Comparison of ENCODE assay signal across 11 mouse cellular contexts in genomic region chr14:121713166-121713829, GRCm38 (mm10).
DNase-seq lines count a peak whose midpoint lies in the region; ATAC-seq and TF ChIP-seq lines count a peak whose summit lies in the region.
"Had no signal": no experiment of that assay in that cellular context is flagged by ENCODE, and none has a peak within 500 bp of the region (broad histone marks: within the 10 kb centered on the region; RNA-seq: fewer than 3 reads in every experiment).

No protein-coding gene starts in this region.

- H3K36me3 ChIP-seq in lung, embryonic 16.5 days (ENCODE audit: control insufficient read depth, insufficient read depth, low read length): no peaks in the 10 kb centered on the region
- H3K36me3 ChIP-seq in embryonic facial prominence, embryonic 12.5 days: no peaks in the 10 kb centered on the region
- no peaks in the 10 kb centered on the region for H3K36me3 ChIP-seq in hindbrain, embryonic 13.5 days
- no peaks in the 10 kb centered on the region for H3K36me3 ChIP-seq in kidney, adult 2 months (ENCODE audit: control insufficient read depth, insufficient read depth, low read length)
- H3K36me3 ChIP-seq: limb, embryonic 15.5 days had no signal

- no peak overlapping the region; the same call in 1 of the 2 replicates for H3K4me2 ChIP-seq in lung, embryonic 16.5 days (ENCODE audit: low read depth, low read length)
- H3K4me2 ChIP-seq in embryonic facial prominence, embryonic 12.5 days (replicated peaks): no peak overlapping the region
- H3K4me2 ChIP-seq in hindbrain, embryonic 13.5 days: no peak overlapping the region
- H3K4me2 ChIP-seq: limb, embryonic 15.5 days had no signal

- peak overlapping the region; percentile 56 for H3K27ac ChIP-seq in lung, embryonic 16.5 days (ENCODE audit: low read length)
- peak overlapping the region; percentile 56; the same call in 1 of the 2 replicates for H3K27ac ChIP-seq in embryonic facial prominence, embryonic 12.5 days
- peak overlapping the region; percentile 53; the same call in 1 of the 2 replicates for H3K27ac ChIP-seq in hindbrain, embryonic 13.5 days
- H3K27ac ChIP-seq in kidney, adult 2 months (ENCODE audit: insufficient read depth, low read depth, low read length): no peak overlapping the region
- H3K27ac ChIP-seq: limb, embryonic 15.5 days had no signal

- no peak overlapping the region for H3K4me3 ChIP-seq in lung, embryonic 16.5 days (ENCODE audit: low read length)
- H3K4me3 ChIP-seq in embryonic facial prominence, embryonic 12.5 days: no peak overlapping the region
- H3K4me3 ChIP-seq in hindbrain, embryonic 13.5 days: no peak overlapping the region
- no peak overlapping the region for H3K4me3 ChIP-seq in kidney, adult 2 months (ENCODE audit: insufficient read depth, low read depth, low read length)
- H3K4me3 ChIP-seq: limb, embryonic 15.5 days; myocyte had no signal

- no peaks in the 10 kb centered on the region for H3K27me3 ChIP-seq in lung, embryonic 16.5 days (ENCODE audit: control insufficient read depth, insufficient read depth, low read depth, low read length)
- H3K27me3 ChIP-seq in embryonic facial prominence, embryonic 12.5 days: no peaks in the 10 kb centered on the region
- H3K27me3 ChIP-seq in hindbrain, embryonic 13.5 days: no peaks in the 10 kb centered on the region
- H3K27me3 ChIP-seq in kidney, adult 2 months (replicated peaks; ENCODE audit: control insufficient read depth, insufficient read depth, low read length): no peaks in the 10 kb centered on the region
- H3K27me3 ChIP-seq: limb, embryonic 15.5 days had no signal

- H3K9me3 ChIP-seq in lung, embryonic 16.5 days (ENCODE audit: control insufficient read depth, low read length): no peaks in the 10 kb centered on the region
- no peaks in the 10 kb centered on the region for H3K9me3 ChIP-seq in embryonic facial prominence, embryonic 12.5 days
- H3K9me3 ChIP-seq in hindbrain, embryonic 13.5 days: no peaks in the 10 kb centered on the region
- H3K9me3 ChIP-seq: limb, embryonic 15.5 days had no signal

- 24% methylated on average over 7 of the region's 7 CpGs for WGBS in lung, embryonic 16.5 days
- 17% methylated on average over 7 of the region's 7 CpGs for WGBS in embryonic facial prominence, embryonic 12.5 days
- 17% methylated on average over 7 of the region's 7 CpGs for WGBS in hindbrain, embryonic 13.5 days
- 63% methylated on average over 7 of the region's 7 CpGs for WGBS in kidney, adult 2 months

- H3K4me1 ChIP-seq in lung, embryonic 16.5 days (replicated peaks; ENCODE audit: control insufficient read depth, insufficient read depth, low read length): peaks cover 27% of the 10 kb centered on the region
- H3K4me1 ChIP-seq in embryonic facial prominence, embryonic 12.5 days: peaks cover 23% of the 10 kb centered on the region
- peaks cover 11% of the 10 kb centered on the region for H3K4me1 ChIP-seq in hindbrain, embryonic 13.5 days (replicated peaks)
- peaks cover 3% of the 10 kb centered on the region; the same call in 1 of the 2 replicates for H3K4me1 ChIP-seq in kidney, adult 2 months (ENCODE audit: control insufficient read depth, insufficient read depth, low read length)

- no peak for TF ChIP-seq CTCF in kidney, adult 2 months (conservative IDR thresholded peaks at IDR 0.05; ENCODE audit: insufficient read depth, insufficient read length, low read depth, low read length)

- no peak overlapping the region for H3K9ac ChIP-seq in lung, embryonic 16.5 days (ENCODE audit: low read length)
- H3K9ac ChIP-seq in embryonic facial prominence, embryonic 12.5 days: no peak overlapping the region
- H3K9ac ChIP-seq in hindbrain, embryonic 13.5 days: no peak overlapping the region
- H3K9ac ChIP-seq: limb, embryonic 15.5 days had no signal

- peak; percentile 54 for ATAC-seq in lung, embryonic 16.5 days (ENCODE audit: low read depth)
- ATAC-seq in embryonic facial prominence, embryonic 12.5 days (ENCODE audit: insufficient number of reproducible peaks, insufficient read depth, low FRiP score, low TSS enrichment): no peak; the same call in 1 of the 2 replicates
- ATAC-seq in hindbrain, embryonic 13.5 days (ENCODE audit: low FRiP score): peak; percentile 27; the same call in 1 of the 2 replicates

- DNase-seq in lung, postnatal 4 days: no peak
- DNase-seq in retina, adult 2 months (ENCODE audit: low read depth, low spot score): peak; percentile 76
- DNase-seq in cerebellum, adult 8-10 months: no peak
- DNase-seq in urinary bladder, adult 18-20 months (ENCODE audit: low spot score in 2 of 2): no peak
- no peak for DNase-seq in kidney, adult 2 months
- DNase-seq: kidney, adult 8-10 months had no signal

- TF ChIP-seq POLR2A in kidney, adult 2 months (IDR thresholded peaks at IDR 0.05; ENCODE audit: low read depth, low read length): no peak
